Mouse (Mus musculus) forebrain, embryonic 16.5 days (tissue): Measurements from ENCODE around the gene Fgf12. TPM values are rescaled to one million over a fixed set of nuclear protein-coding genes. Genes with fewer than 3 reads are reported as not detected.
A peak's percentile ranks its signal among the peaks of the same experiment; 100 is the strongest.

Source experiments
- ATAC-seq: fragments of 200-750 bp; cut with Nextera tagmentation; 2 replicates; pipeline ENCODE4 v1.8.0; 2017; ENCODE audit warnings: mild to moderate bottlenecking, moderate library complexity
- H3K27ac ChIP-seq: fragments of 300-500 bp; sonication (generic); 2 replicates; pipeline ENCODE4 v1.5.1; 2014; ENCODE audit warnings: low read length, control low read depth
- H3K27me3 ChIP-seq: fragments of 300-500 bp; sonication (generic); replicated peaks from 2 replicates; pipeline ENCODE4 v1.6.1; 2014; ENCODE audit warnings: low read length; ENCODE audit not compliant: control insufficient read depth, insufficient read depth
- H3K36me3 ChIP-seq: fragments of 300-500 bp; sonication (generic); 2 replicates; pipeline ENCODE4 v1.6.1; 2014; ENCODE audit not compliant: control insufficient read depth, insufficient read depth
- H3K4me1 ChIP-seq: fragments of 300-500 bp; sonication (generic); replicated peaks from 2 replicates; pipeline ENCODE4 v1.6.1; 2014; ENCODE audit warnings: low read length; ENCODE audit not compliant: control insufficient read depth, insufficient read depth
- H3K4me2 ChIP-seq: fragments of 300-500 bp; sonication (generic); 2 replicates; pipeline ENCODE4 v1.6.1; 2014; ENCODE audit warnings: mild to moderate bottlenecking, low read length, control low read depth
- H3K4me3 ChIP-seq: fragments of 300-500 bp; sonication (generic); replicated peaks from 2 replicates; pipeline ENCODE4 v1.5.1; 2014; ENCODE audit warnings: mild to moderate bottlenecking, low read length, control low read depth
- H3K9ac ChIP-seq: fragments of 300-500 bp; sonication (generic); replicated peaks from 2 replicates; pipeline ENCODE4 v1.6.1; 2014; ENCODE audit warnings: low read depth, low read length, control low read depth
- H3K9me3 ChIP-seq: fragments of 300-500 bp; sonication (generic); 2 replicates; pipeline ENCODE4 v1.6.1; 2016; ENCODE audit warnings: low read length; ENCODE audit not compliant: control insufficient read depth
- WGBS: fragments of 180-500 bp; shearing (Covaris S2); extraction: QIAGEN DNeasy Blood & Tissue Kit; methylation state at CpG from one replicate; pipeline ENCODE4 v1.1.7; 2014; 5-methylcytosine and 5-hydroxymethylcytosine counted together
- polyA plus RNA-seq: library from polyadenylated mRNA; unstranded; fragments of >200 nt; fragmentation: Nextera tagmentation; extraction: Ambion mirVana; gene quantifications from 2 replicates; pipeline ENCODE4 v1.2.1, GENCODE M21; 2015

Gene Fgf12
- polyA plus RNA-seq, 1 experiment from 2014 or later = 25.4 TPM

DNA sequence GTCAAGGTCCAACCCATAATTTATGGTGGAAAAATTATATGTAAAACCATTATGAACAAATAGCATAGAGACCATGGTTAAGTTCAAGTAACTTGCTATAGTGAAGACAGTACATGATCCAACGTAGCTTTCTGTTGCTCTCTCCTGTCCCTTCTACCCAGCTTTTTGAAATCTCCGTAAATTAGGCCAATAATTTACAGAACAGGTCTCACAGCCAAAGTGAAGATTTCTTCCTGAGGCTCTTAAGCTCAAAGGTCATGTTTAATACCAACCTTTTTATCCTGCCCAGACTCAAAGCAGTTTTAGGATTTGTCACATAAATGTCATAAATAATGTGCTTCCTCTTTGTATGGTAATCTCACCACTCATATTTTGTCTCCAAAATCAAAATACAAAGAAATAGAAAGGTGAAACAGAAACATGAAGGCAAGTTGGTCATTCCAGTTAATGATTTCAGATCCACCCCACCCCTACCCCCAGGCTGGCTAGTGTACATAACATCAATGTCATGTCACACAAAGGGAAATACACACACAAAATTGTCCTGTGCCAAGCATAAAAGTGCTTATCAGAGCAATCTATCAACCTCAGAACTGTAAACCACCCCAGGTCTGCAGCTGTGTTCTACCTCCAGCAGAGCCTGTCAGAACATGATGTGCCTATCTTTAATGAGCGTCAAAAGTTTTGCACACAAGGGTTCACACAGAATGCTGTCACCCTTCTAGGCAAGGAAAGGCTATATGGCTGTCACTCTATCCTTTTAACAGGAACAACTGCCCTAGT is 509.8 kb downstream of the Fgf12 start:
- H3K9ac ChIP-seq = no peak overlapping the region
- H3K4me1 ChIP-seq = peaks cover 6% of the 10 kb centered on the region
- no peak overlapping the region for H3K4me2 ChIP-seq
- no peak overlapping the region for H3K4me3 ChIP-seq
- H3K36me3 ChIP-seq = no peaks in the 10 kb centered on the region
- no peak overlapping the region for H3K27ac ChIP-seq
- ATAC-seq = no peak
- no peaks in the 10 kb centered on the region for H3K27me3 ChIP-seq
- H3K9me3 ChIP-seq = no peaks in the 10 kb centered on the region
- WGBS = 90% methylated on average over 3 of the region's 3 CpGs

- WGBS = 74% methylated on average over 4 of the region's 4 CpGs
- ATAC-seq = no peak
These were observed 513.5 kb downstream of the Fgf12 start for GRCm38 (mm10) chr16:28239382-28239781.

DNA sequence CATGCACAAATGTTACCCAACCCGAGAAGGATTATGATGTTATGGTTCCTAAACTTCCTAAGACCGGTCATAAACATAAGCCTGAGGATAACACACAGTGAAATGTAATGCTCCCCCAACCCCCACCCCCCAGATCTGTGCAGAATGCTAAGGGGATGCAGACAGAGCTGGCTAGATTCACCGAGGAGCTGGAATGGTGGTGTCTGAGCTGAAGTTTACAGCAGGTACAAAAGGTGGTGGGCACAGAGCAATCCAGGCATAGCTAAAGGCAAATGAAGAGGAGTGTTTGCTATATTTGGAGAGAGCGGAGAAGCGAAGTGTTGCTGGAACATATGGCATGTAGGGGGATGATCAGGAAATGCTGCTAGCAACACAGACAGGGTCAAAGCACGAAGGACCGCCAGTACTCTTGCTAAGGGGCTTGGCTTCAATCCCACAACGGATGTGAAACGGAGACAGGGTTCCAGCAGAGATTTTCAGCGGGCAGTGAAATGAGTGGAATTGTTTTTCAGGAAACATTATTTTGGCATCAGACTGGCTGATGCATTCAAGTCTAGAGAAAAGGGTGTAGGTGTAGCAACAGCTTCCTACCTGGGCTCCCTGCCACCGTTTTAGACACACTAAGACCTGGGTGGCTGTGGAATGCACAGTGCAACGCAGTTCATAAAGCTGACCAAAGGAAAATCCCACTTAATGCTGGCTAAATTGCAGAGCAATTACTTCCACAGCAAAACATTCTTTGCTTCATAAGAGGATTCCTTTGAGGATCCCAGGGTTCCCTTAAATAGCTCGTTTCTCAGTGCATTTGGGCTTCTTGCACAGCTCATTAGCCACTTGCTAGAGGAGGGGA is 514.6 kb downstream of the Fgf12 start:
- peak; percentile 82 for ATAC-seq
- Histone ChIP-seq H3K4me2 (peak overlapping the region; percentile 42), H3K4me3 (no peak overlapping the region), H3K27me3 (no peaks in the 10 kb centered on the region), H3K4me1 (peaks cover 9% of the 10 kb centered on the region), H3K9me3 (no peaks in the 10 kb centered on the region), H3K27ac (no peak overlapping the region), H3K9ac (no peak overlapping the region), H3K36me3 (no peaks in the 10 kb centered on the region)
- 20% methylated on average over 13 of the region's 13 CpGs for WGBS

More at GRCm38 (mm10) chr16:28239382-28239781, 513.5 kb downstream of the Fgf12 start:
- Histone ChIP-seq H3K9me3 (no peaks in the 10 kb centered on the region), H3K27me3 (no peaks in the 10 kb centered on the region), H3K27ac (no peak overlapping the region), H3K4me1 (peaks cover 9% of the 10 kb centered on the region), H3K4me3 (no peak overlapping the region), H3K4me2 (no peak overlapping the region), H3K36me3 (no peaks in the 10 kb centered on the region), H3K9ac (no peak overlapping the region)

DNA sequence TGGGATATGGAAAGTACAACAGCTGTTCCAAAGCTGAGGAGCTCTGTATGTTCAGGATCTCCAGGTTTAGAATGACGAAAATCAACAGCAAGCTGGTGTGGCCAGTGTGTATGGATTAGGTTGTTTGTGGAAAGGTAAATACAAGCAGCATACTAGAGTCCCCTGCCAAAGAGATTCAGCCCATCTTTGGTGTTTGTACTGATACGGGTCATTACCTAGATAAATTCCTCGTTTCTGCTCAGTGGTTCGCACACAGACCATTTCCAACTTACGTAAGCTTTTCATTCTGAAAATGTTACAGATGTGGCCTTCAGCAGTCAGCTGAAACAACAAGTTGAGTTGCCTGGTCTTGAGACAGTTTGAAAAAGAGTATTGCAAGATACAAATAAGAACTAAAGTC is 536.9 kb downstream of the Fgf12 start:
- H3K4me2 ChIP-seq = no peak overlapping the region
- H3K27ac ChIP-seq = no peak overlapping the region
- no peaks in the 10 kb centered on the region for H3K4me1 ChIP-seq
- no peaks in the 10 kb centered on the region for H3K27me3 ChIP-seq
- H3K9me3 ChIP-seq = no peaks in the 10 kb centered on the region
- no peak for ATAC-seq
- no peak overlapping the region for H3K9ac ChIP-seq
- 91% methylated on average over 5 of the region's 5 CpGs for WGBS
- no peak overlapping the region for H3K4me3 ChIP-seq
- H3K36me3 ChIP-seq = no peaks in the 10 kb centered on the region

DNA sequence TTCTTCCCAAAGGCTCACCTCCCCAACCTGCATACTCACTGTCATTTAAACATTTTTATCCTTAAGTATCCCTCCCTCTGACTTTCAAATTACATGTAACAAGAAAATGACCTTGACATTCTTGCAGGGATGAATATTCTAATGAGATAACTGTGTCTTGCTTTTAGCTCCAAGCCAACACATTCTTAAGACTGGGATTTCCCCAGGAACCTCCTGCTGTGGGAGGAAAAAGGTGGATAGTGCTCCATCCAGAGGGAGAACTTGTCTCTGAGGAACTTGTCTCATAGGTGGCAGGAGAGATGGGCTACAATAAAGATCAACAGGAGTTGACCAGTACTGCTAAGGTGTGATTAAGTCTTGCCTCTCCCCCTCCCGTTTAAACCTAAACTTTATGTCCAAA is 540.5 kb downstream of the Fgf12 start:
- Histone ChIP-seq H3K36me3 (no peaks in the 10 kb centered on the region), H3K9me3 (no peaks in the 10 kb centered on the region), H3K4me1 (no peaks in the 10 kb centered on the region), H3K27me3 (no peaks in the 10 kb centered on the region), H3K27ac (no peak overlapping the region), H3K4me2 (no peak overlapping the region), H3K9ac (no peak overlapping the region), H3K4me3 (no peak overlapping the region)
- 96% methylated on average over 1 of the region's 1 CpGs for WGBS
- no peak for ATAC-seq

- no peak overlapping the region for H3K9ac ChIP-seq
- H3K4me1 ChIP-seq = no peaks in the 10 kb centered on the region
- H3K4me2 ChIP-seq = no peak overlapping the region
- WGBS = 98% methylated on average over 2 of the region's 2 CpGs
- no peaks in the 10 kb centered on the region for H3K27me3 ChIP-seq
- no peak overlapping the region for H3K4me3 ChIP-seq
- H3K9me3 ChIP-seq = no peaks in the 10 kb centered on the region
- no peak overlapping the region for H3K27ac ChIP-seq
- H3K36me3 ChIP-seq = no peaks in the 10 kb centered on the region
- no peak for ATAC-seq
These were observed 596.4 kb downstream of the Fgf12 start for GRCm38 (mm10) chr16:28156443-28156842.

GRCm38 (mm10) chr16:28140972-28141371 is 611.9 kb downstream of the Fgf12 start:
- WGBS = 86% methylated on average over 3 of the region's 3 CpGs
- no peak for ATAC-seq
- no peaks in the 10 kb centered on the region for H3K4me1 ChIP-seq
- no peaks in the 10 kb centered on the region for H3K36me3 ChIP-seq
- H3K4me2 ChIP-seq = no peak overlapping the region
- H3K9ac ChIP-seq = no peak overlapping the region
- H3K9me3 ChIP-seq = no peaks in the 10 kb centered on the region
- no peaks in the 10 kb centered on the region for H3K27me3 ChIP-seq
- no peak overlapping the region for H3K27ac ChIP-seq
- H3K4me3 ChIP-seq = no peak overlapping the region

DNA sequence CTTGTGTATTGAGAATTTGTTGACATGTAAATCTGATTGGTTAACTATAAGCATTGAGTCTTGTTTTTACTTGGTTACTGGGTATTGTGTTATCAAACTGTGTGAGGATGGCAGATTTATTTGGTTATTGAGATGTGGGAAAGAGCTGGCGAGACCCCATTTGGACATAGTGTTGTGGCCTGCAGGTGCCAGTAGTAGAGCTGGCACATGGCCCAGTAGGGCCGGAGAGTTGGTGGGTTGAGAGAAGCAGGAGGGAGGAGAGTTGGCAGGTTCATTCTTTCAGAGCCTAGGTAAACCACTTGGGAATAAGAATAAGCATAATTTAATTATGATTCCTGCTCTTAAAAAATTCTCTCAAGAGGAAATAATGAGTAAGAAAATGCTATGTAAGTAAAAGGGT is 625.9 kb downstream of the Fgf12 start:
- Histone ChIP-seq H3K27ac (no peak overlapping the region), H3K27me3 (no peaks in the 10 kb centered on the region), H3K4me2 (no peak overlapping the region), H3K9ac (no peak overlapping the region), H3K9me3 (no peaks in the 10 kb centered on the region), H3K4me1 (no peaks in the 10 kb centered on the region), H3K36me3 (no peaks in the 10 kb centered on the region), H3K4me3 (no peak overlapping the region)
- no peak for ATAC-seq
- WGBS = 52% methylated on average over 2 of the region's 2 CpGs
